Mouse (Mus musculus) kidney, adult 2 months (tissue): ENCODE results near the gene Tldc1.

ENCODE experiments used
- CTCF ChIP-seq: fragments of 200-500 bp; conservative IDR thresholded peaks from 2 replicates; pipeline ENCODE4 v1.5.1; 2011; ENCODE audit warnings: low read depth, mild to moderate bottlenecking, control low read depth, low read length, moderate library complexity, mixed read lengths; ENCODE audit not compliant: insufficient read depth, insufficient read length
- POLR2A ChIP-seq: fragments of 200-500 bp; IDR thresholded peaks from one replicate; pipeline ENCODE4 v1.6.1; 2011; ENCODE audit warnings: low read depth, low read length, control low read depth

DNA sequence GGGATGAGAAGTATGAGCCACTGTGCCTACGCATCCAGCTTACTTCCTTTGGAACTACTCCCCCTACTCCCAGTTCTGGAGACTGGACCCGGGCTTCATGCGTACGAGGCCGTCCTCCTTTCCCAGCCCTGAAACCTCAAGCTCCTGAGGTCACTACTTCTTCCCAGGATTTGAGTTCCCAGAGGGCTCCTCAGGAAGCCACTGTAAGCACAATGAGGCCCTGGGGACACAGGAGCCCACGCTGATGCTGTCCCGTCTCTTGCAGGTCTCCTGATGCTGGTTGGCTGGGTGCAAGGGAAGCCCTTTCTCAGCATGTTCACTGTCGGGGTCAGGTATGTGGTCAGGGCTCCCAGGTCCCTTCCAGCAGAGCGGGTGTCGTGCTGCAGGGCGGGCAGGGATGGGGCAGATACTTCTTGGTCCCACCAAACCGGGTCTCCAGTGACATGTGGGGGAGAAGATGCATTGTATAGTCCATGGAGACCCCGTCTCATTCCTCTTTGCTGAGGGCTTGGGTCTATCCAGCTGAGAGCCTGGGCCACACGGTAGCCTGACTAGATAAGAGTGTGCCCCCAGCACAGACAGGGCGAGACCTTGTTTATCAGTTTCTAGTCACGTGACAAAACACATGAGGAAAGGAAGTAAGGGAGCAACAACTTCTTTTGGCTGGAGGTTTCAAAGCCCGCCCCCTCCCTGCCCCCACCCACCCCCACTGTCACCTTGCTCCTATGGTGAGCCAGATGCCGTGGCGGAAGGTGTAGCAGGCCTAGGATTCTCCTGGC, 39.9 kb downstream of the Tldc1 start:
- TF ChIP-seq CTCF (no peak), POLR2A (no peak)
